Mouse (Mus musculus) midbrain, embryonic 16.5 days (tissue): ENCODE data around the gene Mctp1. TPM values are rescaled to one million over a fixed set of nuclear protein-coding genes. Genes with fewer than 3 reads are reported as not detected.

Experiments
- ATAC-seq: fragments of 200-750 bp; cut with Nextera tagmentation; 2 replicates; pipeline ENCODE4 v1.8.0; 2017; ENCODE audit warnings: moderate TSS enrichment
- H3K27ac ChIP-seq: fragments of 300-500 bp; sonication (generic); 2 replicates; pipeline ENCODE4 v1.5.1; 2014; ENCODE audit warnings: mild to moderate bottlenecking, low read length, mixed read lengths
- H3K27me3 ChIP-seq: fragments of 300-500 bp; sonication (generic); 2 replicates; pipeline ENCODE4 v1.6.1; 2014; ENCODE audit warnings: low read depth, low read length, mixed read lengths; ENCODE audit not compliant: control insufficient read depth, insufficient read depth
- H3K36me3 ChIP-seq: fragments of 300-500 bp; sonication (generic); 2 replicates; pipeline ENCODE4 v1.6.1; 2014; ENCODE audit warnings: mild to moderate bottlenecking, low read length, moderate library complexity, mixed read lengths; ENCODE audit not compliant: control insufficient read depth, insufficient read depth
- H3K4me1 ChIP-seq: fragments of 300-500 bp; sonication (generic); 2 replicates; pipeline ENCODE4 v1.6.1; 2014; ENCODE audit warnings: mild to moderate bottlenecking, low read length, mixed read lengths; ENCODE audit not compliant: control insufficient read depth, insufficient read depth
- H3K4me2 ChIP-seq: fragments of 300-500 bp; sonication (generic); 2 replicates; pipeline ENCODE4 v1.6.1; 2014; ENCODE audit warnings: mild to moderate bottlenecking, low read length, mixed read lengths
- H3K4me3 ChIP-seq: fragments of 300-500 bp; sonication (generic); 2 replicates; pipeline ENCODE4 v1.5.1; 2014; ENCODE audit warnings: low read depth, mild to moderate bottlenecking, low read length, moderate library complexity, mixed read lengths
- H3K9ac ChIP-seq: fragments of 300-500 bp; sonication (generic); 2 replicates; pipeline ENCODE4 v1.6.1; 2014; ENCODE audit warnings: low read depth, low read length, mixed read lengths
- H3K9me3 ChIP-seq: fragments of 300-500 bp; sonication (generic); replicated peaks from 2 replicates; pipeline ENCODE4 v1.6.1; 2014; ENCODE audit warnings: mild to moderate bottlenecking, low read length, mixed read lengths; ENCODE audit not compliant: control insufficient read depth, poor library complexity, severe bottlenecking
- WGBS: fragments of 180-500 bp; shearing (Covaris S2); extraction: QIAGEN DNeasy Blood & Tissue Kit; methylation state at CpG from one replicate; pipeline ENCODE4 v1.1.7; 2014; 5-methylcytosine and 5-hydroxymethylcytosine counted together
- polyA plus RNA-seq: library from polyadenylated mRNA; unstranded; fragments of >200 nt; fragmentation: Nextera tagmentation; extraction: Ambion mirVana; gene quantifications from 2 replicates; pipeline ENCODE4 v1.2.1, GENCODE M21; 2015

Gene Mctp1
- polyA plus RNA-seq, 1 experiment from 2014 or later, result 3.6 TPM

GRCm38 (mm10) chr13:76734013-76734412, 349.7 kb downstream of the Mctp1 start:
- no peak for ATAC-seq

GRCm38 (mm10) chr13:76750663-76751429, 366.5 kb downstream of the Mctp1 start:
- ATAC-seq, result no peak
- Histone ChIP-seq H3K4me1 (no peaks in the 10 kb centered on the region), H3K9ac (no peak overlapping the region), H3K27ac (no peak overlapping the region), H3K27me3 (no peaks in the 10 kb centered on the region), H3K4me2 (no peak overlapping the region), H3K4me3 (no peak overlapping the region), H3K36me3 (no peaks in the 10 kb centered on the region), H3K9me3 (no peaks in the 10 kb centered on the region)
- 89% methylated on average over 4 of the region's 4 CpGs for WGBS

More at GRCm38 (mm10) chr13:76734013-76734412, 349.7 kb downstream of the Mctp1 start:
- Histone ChIP-seq H3K9ac (no peak overlapping the region), H3K27me3 (no peaks in the 10 kb centered on the region), H3K4me3 (no peak overlapping the region), H3K27ac (no peak overlapping the region), H3K9me3 (no peaks in the 10 kb centered on the region), H3K4me1 (no peaks in the 10 kb centered on the region), H3K4me2 (no peak overlapping the region), H3K36me3 (no peaks in the 10 kb centered on the region)

DNA sequence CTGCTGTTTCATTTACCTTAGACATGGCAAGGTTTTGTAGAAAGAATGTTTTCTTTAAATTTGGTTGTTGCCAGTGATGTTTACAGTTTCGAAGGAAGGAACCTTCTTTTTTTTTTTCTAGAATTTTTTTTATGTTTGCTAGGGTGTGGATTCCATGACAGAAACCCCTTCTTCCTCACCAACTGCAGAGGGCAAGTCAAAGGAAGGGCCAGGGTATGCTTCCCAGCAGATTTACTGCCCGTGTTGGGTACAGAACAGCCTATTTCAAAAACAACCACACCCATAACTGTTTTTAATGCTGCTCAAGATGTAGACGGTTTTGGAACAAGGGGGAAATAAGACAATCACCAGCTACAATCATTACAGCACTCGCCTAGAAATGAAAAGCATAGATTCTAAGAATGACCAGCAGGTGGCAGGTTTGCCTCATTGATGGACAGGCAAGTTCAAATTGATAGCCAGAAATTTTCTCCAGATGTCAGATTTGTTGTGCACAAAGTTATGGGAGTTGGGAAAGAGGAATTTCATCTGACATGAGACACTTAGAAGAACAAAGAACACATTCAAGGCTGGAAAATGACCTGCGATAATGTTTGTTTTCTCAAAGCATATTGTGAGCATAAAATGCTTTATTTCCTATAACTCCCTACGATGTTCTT, 375.6 kb downstream of the Mctp1 start:
- 23% methylated on average over 6 of the region's 6 CpGs for WGBS

DNA sequence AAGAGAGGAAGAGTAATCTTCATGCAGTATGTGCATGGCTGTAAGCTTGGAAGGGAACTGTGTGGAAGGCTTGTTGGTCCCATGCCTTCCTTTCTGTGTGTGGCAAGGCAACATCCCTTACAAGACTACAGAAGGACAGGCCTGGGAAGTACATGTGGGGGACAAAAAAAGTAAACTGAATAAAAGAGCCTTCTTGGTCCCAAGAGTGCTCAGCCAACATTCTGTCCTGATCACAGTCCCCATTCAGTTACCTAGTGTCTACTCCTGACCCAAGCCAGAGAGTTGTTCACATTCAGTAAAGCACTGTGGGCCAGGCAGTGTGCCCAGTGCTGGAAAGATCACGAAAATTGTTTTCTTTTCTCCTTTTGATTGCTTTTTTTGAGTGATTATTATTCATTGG, 415.3 kb downstream of the Mctp1 start:
- no peak overlapping the region for H3K9ac ChIP-seq
- no peaks in the 10 kb centered on the region for H3K9me3 ChIP-seq
- H3K27me3 ChIP-seq, result no peaks in the 10 kb centered on the region; the same call in 1 of the 2 replicates
- H3K4me3 ChIP-seq, result no peak overlapping the region
- no peak for ATAC-seq
- H3K27ac ChIP-seq, result no peak overlapping the region
- H3K4me1 ChIP-seq, result peaks cover 3% of the 10 kb centered on the region; the same call in 1 of the 2 replicates
- no peaks in the 10 kb centered on the region for H3K36me3 ChIP-seq
- 66% methylated on average over 1 of the region's 1 CpGs for WGBS
- no peak overlapping the region for H3K4me2 ChIP-seq

More for the DNA sequence above, 375.6 kb downstream of the Mctp1 start:
- Histone ChIP-seq H3K36me3 (no peaks in the 10 kb centered on the region), H3K27me3 (no peaks in the 10 kb centered on the region), H3K9ac (no peak overlapping the region), H3K4me1 (no peaks in the 10 kb centered on the region), H3K9me3 (no peaks in the 10 kb centered on the region), H3K4me2 (no peak overlapping the region), H3K27ac (no peak overlapping the region), H3K4me3 (no peak overlapping the region)
- ATAC-seq, result peak; percentile 64

GRCm38 (mm10) chr13:76801126-76801632, 416.8 kb downstream of the Mctp1 start:
- H3K4me1 ChIP-seq, result peaks cover 3% of the 10 kb centered on the region; the same call in 1 of the 2 replicates
- no peak overlapping the region for H3K9ac ChIP-seq
- no peaks in the 10 kb centered on the region for H3K9me3 ChIP-seq
- H3K27ac ChIP-seq, result no peak overlapping the region
- no peak overlapping the region for H3K4me3 ChIP-seq
- WGBS, result 84% methylated on average over 6 of the region's 6 CpGs
- ATAC-seq, result no peak
- H3K27me3 ChIP-seq, result no peaks in the 10 kb centered on the region; the same call in 1 of the 2 replicates
- H3K4me2 ChIP-seq, result no peak overlapping the region
- no peaks in the 10 kb centered on the region for H3K36me3 ChIP-seq

- peaks cover 3% of the 10 kb centered on the region; the same call in 1 of the 2 replicates for H3K4me1 ChIP-seq
- H3K27ac ChIP-seq, result peak overlapping the region; percentile 59; the same call in 1 of the 2 replicates
- no peaks in the 10 kb centered on the region; the same call in 1 of the 2 replicates for H3K27me3 ChIP-seq
- no peak overlapping the region for H3K9ac ChIP-seq
- 16% methylated on average over 3 of the region's 3 CpGs for WGBS
- H3K9me3 ChIP-seq, result no peaks in the 10 kb centered on the region
- H3K4me2 ChIP-seq, result no peak overlapping the region
- H3K36me3 ChIP-seq, result no peaks in the 10 kb centered on the region
- peak; percentile 96 for ATAC-seq
- H3K4me3 ChIP-seq, result no peak overlapping the region
These were observed 417.9 kb downstream of the Mctp1 start for GRCm38 (mm10) chr13:76802051-76802728.

- H3K4me1 ChIP-seq, result peaks cover 3% of the 10 kb centered on the region; the same call in 1 of the 2 replicates
- H3K4me2 ChIP-seq, result peak overlapping the region; percentile 5; the same call in 1 of the 2 replicates
- H3K27me3 ChIP-seq, result no peaks in the 10 kb centered on the region; the same call in 1 of the 2 replicates
- no peak overlapping the region for H3K9ac ChIP-seq
- H3K36me3 ChIP-seq, result no peaks in the 10 kb centered on the region
- no peak for ATAC-seq
- WGBS, result 68% methylated on average over 9 of the region's 9 CpGs
- H3K27ac ChIP-seq, result 0 out of 2 replicates have a peak overlapping the region, but pooled peaks have one; percentile 26
- no peak overlapping the region for H3K4me3 ChIP-seq
- no peaks in the 10 kb centered on the region for H3K9me3 ChIP-seq
These were observed 418.6 kb downstream of the Mctp1 start for GRCm38 (mm10) chr13:76802926-76803325.

DNA sequence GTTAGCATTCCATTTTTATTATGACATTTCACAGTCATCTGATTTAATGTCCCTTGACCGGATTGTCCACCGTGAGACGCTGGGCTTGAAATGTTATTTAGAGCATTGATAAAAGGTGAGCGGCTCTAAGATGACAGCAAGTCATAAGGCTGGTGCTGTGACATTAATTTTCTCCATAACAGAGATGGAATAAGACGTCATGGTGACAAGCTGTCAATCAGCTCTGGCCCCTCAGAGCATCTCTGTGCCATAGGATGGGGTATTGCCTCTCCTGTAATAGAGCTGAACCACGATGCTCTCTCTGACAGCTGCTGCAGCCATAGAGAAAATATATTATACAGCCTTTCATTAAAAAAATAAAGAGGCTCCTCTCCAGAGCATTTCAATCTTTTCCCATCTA, 419.5 kb downstream of the Mctp1 start:
- 0 out of 2 replicates have a peak overlapping the region, but pooled peaks have one; percentile 44 for H3K27ac ChIP-seq
- H3K4me2 ChIP-seq, result no peak overlapping the region
- H3K4me1 ChIP-seq, result peaks cover 3% of the 10 kb centered on the region; the same call in 1 of the 2 replicates
- H3K9me3 ChIP-seq, result no peaks in the 10 kb centered on the region
- no peaks in the 10 kb centered on the region; the same call in 1 of the 2 replicates for H3K27me3 ChIP-seq
- WGBS, result 41% methylated on average over 6 of the region's 6 CpGs
- H3K36me3 ChIP-seq, result no peaks in the 10 kb centered on the region
- no peak overlapping the region for H3K4me3 ChIP-seq
- H3K9ac ChIP-seq, result no peak overlapping the region
- ATAC-seq, result peak; percentile 72
